Mouse (Mus musculus): ENCODE results near the gene Tbcb. TPM values are rescaled to one million over a fixed set of nuclear protein-coding genes. Genes with fewer than 3 reads are reported as not detected.

The Tbcb gene
- polyA plus RNA-seq (2015; fragmentation: Nextera tagmentation; extraction: Ambion mirVana) = 167 and 170 TPM in 2 replicates

GRCm38 (mm10) chr7:30231669-30232454, at the start of gene Tbcb, which contains the start of gene Polr2i:
Tbcb (minus strand) TSS chr7:30232272.
Polr2i (plus strand) TSS chr7:30231948.

GRCm38 (mm10) chr7:30279951-30280669, 48.0 kb upstream of the Tbcb start, which contains the start of the genes Thap8 and Wdr62:
Thap8 (plus strand) TSS chr7:30280094.
Wdr62 (minus strand) TSS chr7:30280419.

GRCm38 (mm10) chr7:30235625-30236024, 3.6 kb upstream of the Tbcb start, which contains the start of gene Ovol3:
Ovol3 (minus strand) TSS chr7:30235725.

GRCm38 (mm10) chr7:30198481-30198971, 33.5 kb downstream of the Tbcb start, which contains the start of gene Capns1:
Capns1 (minus strand) TSS chr7:30198811.

GRCm38 (mm10) chr7:30183879-30184289, 48.2 kb downstream of the Tbcb start, which contains the start of gene Cox7a1:
Cox7a1 (plus strand) TSS chr7:30184144.

Other genes starting within 250 kb of the Tbcb start
- 3.0 and 3.1 TPM in 2 replicates for gene Zfp568, start 248.3 kb downstream of the Tbcb start, polyA plus RNA-seq (2015; fragmentation: Nextera tagmentation; extraction: Ambion mirVana)
- 3.5 and 4.4 TPM in 2 replicates for gene Zfp14, start 180.9 kb downstream of the Tbcb start, polyA plus RNA-seq (2015; fragmentation: Nextera tagmentation; extraction: Ambion mirVana)
- 1.8 and 2.3 TPM in 2 replicates for gene Zfp82, start 159.4 kb downstream of the Tbcb start, polyA plus RNA-seq (2015; fragmentation: Nextera tagmentation; extraction: Ambion mirVana)
- 0.74 and 0.83 TPM in 2 replicates for gene Gm26920, start 141.9 kb downstream of the Tbcb start, polyA plus RNA-seq (2015; fragmentation: Nextera tagmentation; extraction: Ambion mirVana)
- 3.9 and 5.6 TPM in 2 replicates for gene Zfp566, start 141.7 kb downstream of the Tbcb start, polyA plus RNA-seq (2015; fragmentation: Nextera tagmentation; extraction: Ambion mirVana)
- 47.3 and 47.5 TPM in 2 replicates for gene Zfp260, start 137.5 kb downstream of the Tbcb start, polyA plus RNA-seq (2015; fragmentation: Nextera tagmentation; extraction: Ambion mirVana)
- 3.9 and 5.4 TPM in 2 replicates for gene Zfp382, start 110.3 kb downstream of the Tbcb start, polyA plus RNA-seq (2015; fragmentation: Nextera tagmentation; extraction: Ambion mirVana)
- 6.1 and 7.2 TPM in 2 replicates for gene Zfp146, start 62.5 kb downstream of the Tbcb start, polyA plus RNA-seq (2015; fragmentation: Nextera tagmentation; extraction: Ambion mirVana)
- 44.3 and 48.0 TPM in 2 replicates for gene Cox7a1, start 48.1 kb downstream of the Tbcb start, polyA plus RNA-seq (2015; fragmentation: Nextera tagmentation; extraction: Ambion mirVana)
- gene Capns1, start 33.5 kb downstream of the Tbcb start, polyA plus RNA-seq (2015; fragmentation: Nextera tagmentation; extraction: Ambion mirVana) = 132 and 167 TPM in 2 replicates
- 136 and 153 TPM in 2 replicates for gene Polr2i, start 324 bp downstream of the Tbcb start, polyA plus RNA-seq (2015; fragmentation: Nextera tagmentation; extraction: Ambion mirVana)
- gene Ovol3, start 3.5 kb upstream of the Tbcb start, polyA plus RNA-seq (2015; fragmentation: Nextera tagmentation; extraction: Ambion mirVana) = not detected in 2 replicates
- gene Thap8, start 47.8 kb upstream of the Tbcb start, polyA plus RNA-seq (2015; fragmentation: Nextera tagmentation; extraction: Ambion mirVana) = 0.43 and 0.65 TPM in 2 replicates
- gene Wdr62, start 48.1 kb upstream of the Tbcb start, polyA plus RNA-seq (2015; fragmentation: Nextera tagmentation; extraction: Ambion mirVana) = 2.7 and 3.7 TPM in 2 replicates
- gene Clip3, start 59.5 kb upstream of the Tbcb start, polyA plus RNA-seq (2015; fragmentation: Nextera tagmentation; extraction: Ambion mirVana) = 23.7 and 60.5 TPM in 2 replicates
- gene Alkbh6, start 76.4 kb upstream of the Tbcb start, polyA plus RNA-seq (2015; fragmentation: Nextera tagmentation; extraction: Ambion mirVana) = 67.9 and 101 TPM in 2 replicates
- gene Syne4, start 82.5 kb upstream of the Tbcb start, polyA plus RNA-seq (2015; fragmentation: Nextera tagmentation; extraction: Ambion mirVana) = 10.1 and 17.2 TPM in 2 replicates
- 1.7 and 4.2 TPM in 2 replicates for gene E130208F15Rik, start 89.5 kb upstream of the Tbcb start, polyA plus RNA-seq (2015; fragmentation: Nextera tagmentation; extraction: Ambion mirVana)
- 19.9 and 24.4 TPM in 2 replicates for gene Sdhaf1, start 91.6 kb upstream of the Tbcb start, polyA plus RNA-seq (2015; fragmentation: Nextera tagmentation; extraction: Ambion mirVana)
- 7.0 and 8.6 TPM in 2 replicates for gene Lrfn3, start 130.5 kb upstream of the Tbcb start, polyA plus RNA-seq (2015; fragmentation: Nextera tagmentation; extraction: Ambion mirVana)
- 130 and 219 TPM in 2 replicates for gene Tyrobp, start 181.5 kb upstream of the Tbcb start, polyA plus RNA-seq (2015; fragmentation: Nextera tagmentation; extraction: Ambion mirVana)
- gene Hcst, start 187.6 kb upstream of the Tbcb start, polyA plus RNA-seq (2015; fragmentation: Nextera tagmentation; extraction: Ambion mirVana) = 6.9 and 9.5 TPM in 2 replicates
- 0.88 and 1.7 TPM in 2 replicates for gene Nfkbid, start 189.5 kb upstream of the Tbcb start, polyA plus RNA-seq (2015; fragmentation: Nextera tagmentation; extraction: Ambion mirVana)
- gene Aplp1, start 213.3 kb upstream of the Tbcb start, polyA plus RNA-seq (2015; fragmentation: Nextera tagmentation; extraction: Ambion mirVana) = 66.4 and 132 TPM in 2 replicates
- not detected in 2 replicates for gene Kirrel2, start 225.4 kb upstream of the Tbcb start, polyA plus RNA-seq (2015; fragmentation: Nextera tagmentation; extraction: Ambion mirVana)
- gene Nphs1, start 226.0 kb upstream of the Tbcb start, polyA plus RNA-seq (2015; fragmentation: Nextera tagmentation; extraction: Ambion mirVana) = 0.10 and 0.17 TPM in 2 replicates